Mouse (Mus musculus) cerebellum, adult 2 months (tissue): ENCODE results near the gene Cilp.

Experiments used
- CTCF ChIP-seq: fragments of 200-500 bp; IDR thresholded peaks from 2 replicates; pipeline ENCODE4 v1.5.1; 2011; ENCODE audit warnings: low read depth, mild to moderate bottlenecking, control low read depth, low read length, moderate library complexity, borderline replicate concordance; ENCODE audit not compliant: insufficient read depth
- POLR2A ChIP-seq: fragments of 200-500 bp; IDR thresholded peaks from 2 replicates; pipeline ENCODE4 v1.6.1; 2011; ENCODE audit warnings: low read length, control low read depth, borderline replicate concordance; ENCODE audit not compliant: insufficient read depth

- no peak for TF ChIP-seq CTCF
- no peak for TF ChIP-seq POLR2A
These were observed 25.0 kb downstream of the Cilp start for GRCm38 (mm10) chr9:65289988-65290387.
